Mouse (Mus musculus) natural killer cell, adult 2 months (primary cell): ENCODE measurements around the gene Tenm3.

Source experiments
- DNase-seq, 2 experiments: peaks; one replicate each; pipeline ENCODE4 v3.0.0; 2022; ENCODE audit warnings: low spot score in 2 of 2

The Tenm3 gene

GRCm38 (mm10) chr8:48456328-48457124 lies 387.2 kb downstream of the Tenm3 start:
- DNase-seq, result no peak

- no peak for DNase-seq
Measured at GRCm38 (mm10) chr8:48451247-48451635, 392.5 kb downstream of the Tenm3 start.

DNA sequence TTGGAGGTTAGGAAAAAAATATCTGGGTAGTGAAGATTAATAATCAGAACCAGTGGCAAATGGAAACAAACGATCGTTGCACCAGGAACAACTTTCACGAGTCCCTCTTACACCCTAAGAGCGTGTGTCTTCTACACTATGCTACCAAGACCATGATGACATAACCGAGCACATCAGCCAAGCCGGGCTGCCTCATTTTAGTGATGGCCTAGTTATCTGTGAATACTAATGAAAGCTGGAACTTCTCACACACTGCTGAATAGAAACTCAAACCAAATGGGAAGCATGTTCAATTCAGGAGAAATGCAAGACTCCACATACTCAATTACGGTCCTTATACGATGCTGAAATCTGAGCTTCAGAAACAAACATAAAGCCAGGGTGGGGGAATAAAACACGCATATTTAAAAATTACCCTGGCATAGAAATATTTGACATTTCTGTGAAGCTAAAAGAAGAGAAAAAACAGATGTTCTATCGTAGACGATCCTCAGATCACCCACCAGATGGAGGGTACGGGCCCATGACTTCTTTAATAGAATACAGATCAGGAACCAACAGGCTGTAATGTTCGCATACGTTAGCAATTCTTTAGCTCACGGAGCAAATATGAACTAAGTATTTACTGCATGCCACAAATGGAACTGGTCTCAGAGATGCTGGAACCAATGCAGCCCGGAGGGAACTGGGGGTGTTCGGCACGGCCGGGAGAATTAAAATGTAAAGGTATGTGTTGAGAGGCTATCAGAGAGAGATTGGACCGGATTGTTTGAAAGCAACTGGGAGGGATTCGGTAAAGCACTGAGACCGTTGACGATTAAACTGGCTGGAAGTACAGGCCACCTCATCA lies 393.1 kb downstream of the Tenm3 start:
- no peak for DNase-seq

DNA sequence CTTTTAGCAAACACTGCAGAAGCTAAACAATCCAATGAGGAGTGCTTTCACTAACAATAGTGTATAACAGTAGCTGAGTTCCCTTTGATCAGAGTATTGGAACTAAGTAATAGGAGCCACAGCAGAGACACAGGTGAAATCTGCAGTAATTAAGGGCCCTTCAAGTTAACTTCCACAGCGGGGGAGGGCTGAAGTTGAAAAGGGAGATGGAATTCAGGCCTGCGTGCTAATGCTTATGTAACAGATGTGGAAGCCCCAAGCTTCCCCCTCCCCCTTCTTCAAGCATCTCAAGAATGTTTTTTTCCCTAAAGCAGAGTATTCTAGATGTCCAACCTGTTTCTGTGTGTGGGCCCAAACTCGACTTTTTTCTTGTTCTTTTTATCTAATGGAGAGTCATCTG lies 394.1 kb downstream of the Tenm3 start:
- no peak for DNase-seq

- DNase-seq, result no peak
Measured at GRCm38 (mm10) chr8:48445690-48446089, 398.1 kb downstream of the Tenm3 start.

DNA sequence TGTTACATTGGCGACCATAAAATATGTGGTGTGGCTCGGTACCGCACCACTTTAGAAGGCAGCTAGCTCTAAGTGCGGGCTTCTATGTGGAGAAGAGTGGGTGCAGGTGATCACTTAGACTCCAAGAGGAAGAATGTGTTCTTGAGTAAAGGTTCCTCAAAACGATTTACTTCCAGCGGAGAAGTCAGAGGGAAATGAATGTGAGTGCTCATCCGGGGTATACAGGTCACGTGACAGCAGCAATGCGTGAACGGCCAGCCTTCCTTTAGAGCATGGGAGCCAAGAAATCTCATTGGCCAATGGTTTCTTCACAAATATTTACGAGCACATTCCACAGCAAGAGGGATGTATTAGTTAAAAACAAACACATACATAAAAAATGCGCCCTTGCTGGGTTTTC lies 404.3 kb downstream of the Tenm3 start:
- no peak for DNase-seq

DNA sequence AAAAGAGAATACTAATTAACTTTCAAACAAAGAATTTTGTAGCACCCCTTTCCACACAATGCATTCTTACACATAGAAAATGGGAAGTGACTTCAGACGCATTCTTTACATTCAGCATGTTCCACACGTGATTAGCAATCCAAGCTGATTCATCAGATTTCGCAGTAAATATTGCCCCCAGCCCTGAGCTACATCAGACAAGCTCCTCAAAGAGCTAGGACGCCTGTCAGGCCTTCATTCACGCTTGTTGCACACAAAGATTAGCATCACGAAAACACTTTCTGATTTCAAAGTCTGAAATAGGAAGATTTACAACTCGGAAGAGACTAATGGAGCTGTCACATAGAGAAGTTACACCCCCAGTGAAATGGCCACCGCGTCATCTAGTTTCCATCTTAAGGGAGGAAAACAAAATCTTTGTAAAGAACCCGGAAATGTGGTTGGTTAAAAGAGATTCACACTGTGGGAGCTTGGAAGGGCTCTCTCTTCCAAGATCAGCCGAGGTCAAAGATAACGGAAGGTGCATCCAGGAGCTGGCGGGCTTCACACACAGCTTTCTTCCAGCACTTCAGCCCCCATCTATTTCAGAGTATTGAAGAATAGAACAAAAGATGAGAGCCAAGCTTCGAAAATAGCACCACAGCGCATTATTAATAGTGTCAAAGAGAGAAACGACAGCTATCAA lies 406.1 kb downstream of the Tenm3 start:
- no peak for DNase-seq

DNA sequence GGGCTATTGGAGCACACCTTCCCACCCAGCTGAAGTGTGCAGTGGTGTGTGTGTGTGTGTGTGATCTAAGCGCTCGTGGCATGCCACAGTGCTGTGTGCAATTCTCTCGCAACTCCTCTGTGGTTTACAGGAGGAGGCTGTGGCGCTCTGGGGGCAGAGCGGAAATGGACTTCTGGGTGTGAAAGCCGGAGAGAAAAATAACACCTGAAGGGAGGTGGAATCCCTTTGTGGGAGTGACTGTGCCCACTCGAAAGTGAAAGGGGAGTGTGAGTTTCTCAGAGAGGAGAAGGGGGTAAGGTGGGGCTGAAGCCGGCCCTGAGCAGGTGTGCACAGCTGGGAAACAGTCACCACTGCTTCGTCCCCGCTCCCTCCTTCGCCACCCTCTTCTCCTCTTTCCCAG lies 418.6 kb downstream of the Tenm3 start:
- peak; percentile 72 to 84 for DNase-seq

GRCm38 (mm10) chr8:48417714-48418113 lies 426.0 kb downstream of the Tenm3 start:
- no peak for DNase-seq

GRCm38 (mm10) chr8:48410916-48411315 lies 432.8 kb downstream of the Tenm3 start:
- DNase-seq, result no peak

- DNase-seq, result no peak
Measured at GRCm38 (mm10) chr8:48400572-48400972, 443.2 kb downstream of the Tenm3 start.

- no peak for DNase-seq
Measured at GRCm38 (mm10) chr8:48385833-48386232, 457.9 kb downstream of the Tenm3 start.

DNA sequence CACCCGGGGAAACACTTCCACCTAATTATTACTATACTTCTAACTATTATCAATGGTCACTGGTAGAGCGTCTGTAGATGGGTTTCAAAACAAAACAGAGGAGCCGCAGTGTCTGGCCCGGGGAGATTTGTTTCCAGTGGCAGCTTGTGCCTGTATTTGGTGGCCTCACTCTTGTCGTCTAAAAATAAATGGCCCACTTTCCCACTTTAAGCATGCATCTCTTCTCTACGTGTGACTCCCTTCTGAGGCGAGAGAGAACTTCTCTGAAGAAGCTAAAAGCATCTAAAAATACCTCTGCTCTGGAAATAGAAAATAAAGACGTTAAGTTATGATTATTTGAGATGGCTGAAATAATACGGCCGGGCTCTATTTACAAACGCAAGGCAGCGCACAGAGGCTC lies 463.7 kb downstream of the Tenm3 start:
- no peak for DNase-seq

GRCm38 (mm10) chr8:48376774-48377173 lies 467.0 kb downstream of the Tenm3 start:
- DNase-seq, result no peak

DNA sequence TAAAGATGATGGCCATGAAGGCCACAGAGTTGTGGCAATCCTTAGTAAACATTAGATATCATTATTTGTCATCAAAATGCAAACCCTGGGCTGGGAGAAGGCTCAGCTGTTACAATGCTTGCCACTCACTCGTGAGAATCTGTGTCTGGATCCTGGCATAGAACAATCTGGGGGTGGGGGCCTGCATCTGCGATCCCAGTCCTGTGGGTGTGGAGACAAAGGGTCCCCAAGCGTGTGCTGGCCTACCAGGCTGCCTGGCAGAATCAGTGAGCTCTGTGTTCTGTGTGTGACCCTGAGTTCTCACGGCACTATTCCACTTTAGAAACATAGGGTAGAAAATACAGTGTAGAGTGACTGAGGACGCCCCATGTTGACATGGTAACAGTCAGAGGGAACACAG lies 468.6 kb downstream of the Tenm3 start:
- no peak for DNase-seq

DNA sequence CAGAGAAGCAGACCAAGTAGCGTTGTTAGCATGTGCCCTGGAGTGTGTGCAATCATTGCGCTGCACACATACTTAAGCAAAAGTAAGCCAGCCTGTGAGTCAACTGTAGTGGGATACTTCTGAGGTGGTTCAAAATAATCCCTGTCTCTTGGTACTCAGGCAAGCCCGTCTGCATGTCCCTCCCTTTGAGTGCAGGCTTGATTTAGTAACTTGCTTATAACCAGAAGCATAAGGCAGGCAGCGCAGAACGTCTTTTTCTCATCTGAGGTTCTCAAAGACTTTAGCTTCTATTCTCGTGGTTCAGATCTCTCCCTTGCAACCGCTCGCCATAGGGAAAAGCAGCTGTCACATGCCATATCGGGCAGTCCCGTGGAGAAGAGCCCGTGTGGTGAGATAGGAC lies 470.3 kb downstream of the Tenm3 start:
- no peak for DNase-seq

GRCm38 (mm10) chr8:48367164-48367563 lies 476.6 kb downstream of the Tenm3 start:
- no peak for DNase-seq

DNA sequence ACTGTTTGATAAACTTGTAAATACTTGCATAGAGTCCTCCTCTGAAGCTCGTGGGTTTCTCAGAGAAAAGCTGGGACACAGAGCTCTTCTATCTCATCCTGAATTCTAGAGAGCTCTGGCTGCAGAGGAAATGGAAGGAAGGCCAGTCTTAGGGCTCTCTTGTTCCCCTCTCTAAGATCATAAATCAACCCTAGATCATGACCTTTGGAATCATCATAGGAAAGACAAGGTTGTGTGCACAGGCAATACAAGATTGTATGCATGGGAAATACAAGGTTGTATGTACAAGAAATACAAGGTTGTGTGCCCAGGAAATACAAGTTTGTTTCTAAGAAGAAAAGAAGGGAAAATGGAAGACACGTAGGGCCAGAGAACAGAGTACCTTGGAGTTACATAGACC lies 486.9 kb downstream of the Tenm3 start:
- no peak for DNase-seq

DNA sequence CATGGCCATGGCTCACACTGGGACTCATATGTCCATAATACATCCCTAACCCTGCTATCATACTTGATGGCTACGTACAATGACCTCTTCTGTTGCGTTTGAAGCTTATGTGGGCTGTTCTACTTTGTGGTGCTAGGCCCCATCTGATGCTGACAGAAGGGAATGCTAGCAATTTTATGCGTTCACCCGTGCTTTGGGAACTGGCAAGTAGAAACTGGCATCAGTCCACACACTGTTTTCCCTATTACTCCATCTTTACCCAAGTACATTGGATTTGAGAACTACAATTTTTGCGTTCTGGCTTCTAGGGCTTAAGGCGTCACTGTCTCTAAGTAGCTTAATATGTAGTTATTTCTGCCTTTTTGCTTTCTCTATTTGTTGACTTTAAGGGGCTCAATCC lies 490.3 kb downstream of the Tenm3 start:
- DNase-seq, result no peak

- DNase-seq, result no peak
Measured at GRCm38 (mm10) chr8:48348901-48349300, 494.9 kb downstream of the Tenm3 start.

- no peak for DNase-seq
Measured at GRCm38 (mm10) chr8:48348386-48348785, 495.4 kb downstream of the Tenm3 start.

DNA sequence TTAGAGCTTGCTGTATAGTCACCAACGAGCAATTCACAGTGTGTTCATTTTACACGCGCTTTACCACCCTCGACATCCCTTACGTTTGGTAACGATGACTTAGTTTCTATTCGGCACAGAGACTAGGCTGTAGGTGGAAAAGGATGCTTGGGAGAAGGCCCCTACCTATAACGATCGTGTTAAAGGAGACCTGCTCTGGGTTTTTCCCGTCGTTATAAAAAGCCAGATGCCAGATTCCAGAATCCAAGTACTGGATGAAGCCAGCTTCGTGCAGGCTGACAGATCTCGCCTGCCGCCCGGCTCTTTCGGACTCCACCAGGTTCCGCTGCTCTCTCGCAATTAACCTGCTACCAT lies 500.7 kb downstream of the Tenm3 start:
- no peak for DNase-seq
